Mouse (Mus musculus) heart, embryonic 16.5 days (tissue): ENCODE results near the gene Hmmr. TPM values are rescaled to one million over a fixed set of nuclear protein-coding genes. Genes with fewer than 3 reads are reported as not detected.

ENCODE experiments used
- ATAC-seq: fragments of 200-750 bp; cut with Nextera tagmentation; replicated peaks from 2 replicates; pipeline ENCODE4 v1.8.0; 2017; ENCODE audit warnings: moderate number of reproducible peaks; ENCODE audit not compliant: insufficient read depth, low FRiP score; ENCODE audit errors: extremely low read depth
- H3K27ac ChIP-seq: fragments of 300-500 bp; sonication (generic); 2 replicates; pipeline ENCODE4 v1.5.1; 2014; ENCODE audit warnings: mild to moderate bottlenecking, low read length, control low read depth, moderate library complexity
- H3K27me3 ChIP-seq: fragments of 300-500 bp; sonication (generic); 2 replicates; pipeline ENCODE4 v1.6.1; 2014; ENCODE audit warnings: low read length, mixed read lengths; ENCODE audit not compliant: control insufficient read depth, insufficient read depth
- H3K36me3 ChIP-seq: fragments of 300-500 bp; sonication (generic); 2 replicates; pipeline ENCODE4 v1.6.1; 2014; ENCODE audit not compliant: control insufficient read depth, insufficient read depth
- H3K4me1 ChIP-seq: fragments of 300-500 bp; sonication (generic); 2 replicates; pipeline ENCODE4 v1.6.1; 2014; ENCODE audit warnings: low read length, mixed read lengths; ENCODE audit not compliant: control insufficient read depth, insufficient read depth
- H3K4me2 ChIP-seq: fragments of 300-500 bp; sonication (generic); 2 replicates; pipeline ENCODE4 v1.6.1; 2014; ENCODE audit warnings: low read depth, mild to moderate bottlenecking, control low read depth, low read length
- H3K4me3 ChIP-seq: fragments of 300-500 bp; sonication (generic); 2 replicates; pipeline ENCODE4 v1.5.1; 2014; ENCODE audit warnings: mild to moderate bottlenecking, control low read depth, low read length
- H3K9ac ChIP-seq: fragments of 300-500 bp; sonication (generic); 2 replicates; pipeline ENCODE4 v1.6.1; 2014; ENCODE audit warnings: low read length, control low read depth
- H3K9me3 ChIP-seq: fragments of 300-500 bp; sonication (generic); replicated peaks from 2 replicates; pipeline ENCODE4 v1.6.1; 2016; ENCODE audit warnings: low read length; ENCODE audit not compliant: control insufficient read depth
- WGBS: fragments of 180-500 bp; shearing (Covaris S2); extraction: QIAGEN DNeasy Blood & Tissue Kit; methylation state at CpG from one replicate; pipeline ENCODE4 v1.1.7; 2014; 5-methylcytosine and 5-hydroxymethylcytosine counted together
- polyA plus RNA-seq: library from polyadenylated mRNA; unstranded; fragments of >200 nt; fragmentation: Nextera tagmentation; extraction: Ambion mirVana; gene quantifications from 2 replicates; pipeline ENCODE4 v1.2.1, GENCODE M21; 2015

The Hmmr gene
- polyA plus RNA-seq, 1 experiment from 2014 or later: 55.6 TPM

GRCm38 (mm10) chr11:40692101-40692509, 41.1 kb downstream of the Hmmr start:
- Histone ChIP-seq H3K9me3 (no peaks in the 10 kb centered on the region), H3K4me3 (peak overlapping the region; percentile 97), H3K36me3 (peaks cover 5% of the 10 kb centered on the region; the same call in 1 of the 2 replicates), H3K4me2 (peak overlapping the region; percentile 95), H3K4me1 (peaks cover 27% of the 10 kb centered on the region), H3K27ac (peak overlapping the region; percentile 97), H3K9ac (peak overlapping the region; percentile 93), H3K27me3 (no peaks in the 10 kb centered on the region)
- peak; percentile 46 for ATAC-seq
- under 1% methylated on average over 28 of the region's 28 CpGs for WGBS

DNA sequence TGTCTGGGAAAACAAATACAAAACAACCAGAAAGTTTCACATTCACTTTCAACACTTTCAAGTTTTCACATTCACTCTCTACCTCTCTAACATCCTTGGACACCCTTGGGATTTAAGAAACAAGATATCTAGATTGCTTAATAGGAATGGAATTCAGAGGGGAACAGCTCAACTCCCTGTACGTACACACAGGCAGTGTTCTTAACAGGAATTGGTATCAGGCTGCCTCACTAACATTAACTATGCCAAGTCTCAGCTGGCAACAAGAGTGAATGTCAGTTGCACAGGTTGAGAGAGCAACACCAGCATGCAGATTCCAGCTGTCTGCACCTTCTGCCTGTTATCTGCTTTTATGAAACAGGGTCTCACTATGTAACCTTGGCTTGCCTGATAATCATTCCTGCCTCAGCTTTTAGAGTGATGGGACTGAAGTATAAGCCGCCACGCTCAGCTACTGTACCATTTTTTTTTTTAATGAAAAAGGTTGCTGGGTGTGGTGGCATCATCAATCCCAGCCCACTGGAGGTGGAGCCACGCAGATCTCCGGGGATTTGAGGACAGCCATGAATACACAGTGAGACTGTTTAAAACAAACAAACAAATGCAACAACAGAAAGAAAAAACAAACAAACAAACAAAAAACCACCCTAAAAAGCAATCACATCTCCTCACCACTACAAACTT, 42.6 kb downstream of the Hmmr start:
- peaks cover 18% of the 10 kb centered on the region for H3K36me3 ChIP-seq
- H3K4me3 ChIP-seq: peak overlapping the region; percentile 97
- 29% methylated on average over 5 of the region's 5 CpGs for WGBS
- no peaks in the 10 kb centered on the region for H3K9me3 ChIP-seq
- peak overlapping the region; percentile 93 for H3K9ac ChIP-seq
- ATAC-seq: peak; percentile 21
- peak overlapping the region; percentile 95 for H3K4me2 ChIP-seq
- H3K27ac ChIP-seq: peak overlapping the region; percentile 97
- no peaks in the 10 kb centered on the region for H3K27me3 ChIP-seq
- peaks cover 27% of the 10 kb centered on the region for H3K4me1 ChIP-seq

- peaks cover 67% of the 10 kb centered on the region for H3K36me3 ChIP-seq
- WGBS: 76% methylated on average over 3 of the region's 3 CpGs
These were observed 49.9 kb downstream of the Hmmr start for GRCm38 (mm10) chr11:40683295-40683694.

DNA sequence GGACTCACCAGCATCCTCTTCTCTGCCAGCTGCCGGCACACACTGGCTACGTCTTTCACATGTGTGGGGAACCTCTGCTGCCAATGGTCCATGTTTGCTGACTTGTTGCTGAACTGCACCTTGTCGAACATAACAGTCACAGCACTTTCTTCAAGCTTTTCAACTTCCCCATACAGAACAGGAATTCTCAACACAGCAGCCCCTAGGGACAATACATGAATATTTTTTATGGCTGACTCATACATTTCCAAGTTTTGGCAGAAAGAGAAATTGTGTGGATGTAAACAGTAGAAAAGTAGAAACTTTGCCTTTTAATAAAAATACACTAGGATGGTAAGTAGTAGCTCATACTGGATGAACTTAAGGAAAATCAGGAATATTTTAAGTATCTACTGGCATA, 50.8 kb downstream of the Hmmr start:
- Histone ChIP-seq H3K4me3 (no peak overlapping the region), H3K9ac (no peak overlapping the region), H3K27ac (no peak overlapping the region), H3K9me3 (peaks cover 1% of the 10 kb centered on the region), H3K4me1 (no peaks in the 10 kb centered on the region), H3K4me2 (no peak overlapping the region), H3K36me3 (peaks cover 74% of the 10 kb centered on the region), H3K27me3 (no peaks in the 10 kb centered on the region)
- 91% methylated on average over 3 of the region's 3 CpGs for WGBS
- ATAC-seq: no peak

More at GRCm38 (mm10) chr11:40683295-40683694, 49.9 kb downstream of the Hmmr start:
- Histone ChIP-seq H3K9me3 (no peaks in the 10 kb centered on the region), H3K9ac (no peak overlapping the region), H3K4me1 (no peaks in the 10 kb centered on the region), H3K27me3 (no peaks in the 10 kb centered on the region), H3K4me3 (no peak overlapping the region), H3K4me2 (no peak overlapping the region), H3K27ac (no peak overlapping the region)
- ATAC-seq: no peak

DNA sequence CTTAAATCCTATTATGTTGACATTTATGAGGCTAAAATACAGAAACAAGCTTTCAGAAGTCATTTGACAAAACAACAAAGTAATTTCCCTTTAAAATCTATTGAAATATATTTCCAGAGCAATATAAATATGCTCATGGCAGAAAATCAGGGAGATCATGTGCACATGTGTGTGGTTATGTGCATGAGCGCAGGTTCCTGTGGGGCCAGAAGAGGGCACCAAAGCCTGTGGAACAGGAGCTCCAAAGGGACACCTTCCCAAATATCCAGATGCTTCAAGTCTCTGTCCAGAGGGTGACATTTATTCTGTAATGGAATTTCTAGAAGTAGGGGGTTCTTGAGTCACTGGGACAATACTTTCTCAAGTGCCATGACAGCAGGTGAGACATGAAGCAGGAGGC, 56.1 kb downstream of the Hmmr start:
- 95% methylated on average over 1 of the region's 1 CpGs for WGBS
- no peak overlapping the region for H3K27ac ChIP-seq
- H3K4me1 ChIP-seq: peaks cover 4% of the 10 kb centered on the region
- peaks cover 49% of the 10 kb centered on the region for H3K36me3 ChIP-seq
- ATAC-seq: no peak
- H3K27me3 ChIP-seq: no peaks in the 10 kb centered on the region
- peaks cover 5% of the 10 kb centered on the region for H3K9me3 ChIP-seq
- no peak overlapping the region for H3K4me2 ChIP-seq
- H3K9ac ChIP-seq: no peak overlapping the region
- no peak overlapping the region for H3K4me3 ChIP-seq

DNA sequence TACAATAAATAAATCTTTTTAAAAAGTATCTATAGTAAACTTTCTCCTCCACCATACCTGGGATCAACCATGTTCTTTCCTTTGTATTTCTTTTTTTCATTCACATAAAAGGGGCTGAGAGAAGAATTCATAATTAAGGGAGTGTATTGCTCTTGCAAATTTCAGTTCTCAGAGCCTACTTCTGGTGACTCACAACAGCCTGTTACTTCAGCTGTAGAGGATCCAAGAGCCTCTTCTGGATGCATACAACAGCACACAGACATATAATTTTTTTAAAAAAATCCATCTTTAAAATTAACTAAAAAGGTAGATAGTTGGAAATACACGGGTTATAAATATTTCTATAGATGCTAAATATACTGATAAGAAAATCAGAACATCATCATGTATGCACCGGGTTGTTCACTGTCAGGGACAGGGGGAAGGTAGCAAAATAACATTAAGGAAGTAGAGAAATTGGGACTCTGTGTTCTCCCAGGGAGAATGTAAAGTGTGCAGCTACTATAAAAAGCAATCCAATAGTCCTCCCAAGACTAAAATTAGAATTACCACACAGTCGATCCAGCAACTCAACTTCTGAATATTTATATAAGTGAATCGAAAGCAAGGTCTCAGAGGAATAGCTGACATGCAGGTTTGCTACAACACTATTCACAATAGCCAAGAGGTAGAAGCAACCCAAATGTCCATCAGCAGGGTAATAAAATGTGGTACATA, 58.0 kb downstream of the Hmmr start:
- ATAC-seq: no peak
- Histone ChIP-seq H3K36me3 (peaks cover 35% of the 10 kb centered on the region), H3K4me2 (peak overlapping the region; percentile 28), H3K4me1 (peaks cover 4% of the 10 kb centered on the region), H3K27me3 (no peaks in the 10 kb centered on the region), H3K27ac (no peak overlapping the region), H3K9ac (no peak overlapping the region), H3K9me3 (peaks cover 5% of the 10 kb centered on the region), H3K4me3 (no peak overlapping the region)
- 51% methylated on average over 4 of the region's 4 CpGs for WGBS

Other genes with a start within 250 kb of the Hmmr start
- gene Mat2b, start 38.2 kb downstream of the Hmmr start, polyA plus RNA-seq: 128 and 144 TPM in 2 replicates
- gene Nudcd2, start 245 bp upstream of the Hmmr start, polyA plus RNA-seq: 88.2 and 90.3 TPM in 2 replicates
- gene Ccng1, start 21.9 kb upstream of the Hmmr start, polyA plus RNA-seq: 150 and 163 TPM in 2 replicates